Mouse (Mus musculus) embryonic fibroblast, embryonic 13.5 days (primary cell): Measurements from ENCODE around the gene Boll.
"Not testable (repeated sequence)": the region's sequence is repeated elsewhere in the genome, so short reads cannot be mapped to it uniquely, and the experiment has no call there.

Source experiments
- CTCF ChIP-seq: IDR thresholded peaks from 2 replicates; pipeline ENCODE4 v1.5.1; 2011; ENCODE audit warnings: mild to moderate bottlenecking, control low read depth, low read length, moderate library complexity, borderline replicate concordance; ENCODE audit not compliant: insufficient read depth
- POLR2A ChIP-seq: IDR thresholded peaks from 2 replicates; pipeline ENCODE4 v1.6.1; 2011; ENCODE audit warnings: low read depth, mild to moderate bottlenecking, control low read depth, low read length, moderate library complexity

DNA sequence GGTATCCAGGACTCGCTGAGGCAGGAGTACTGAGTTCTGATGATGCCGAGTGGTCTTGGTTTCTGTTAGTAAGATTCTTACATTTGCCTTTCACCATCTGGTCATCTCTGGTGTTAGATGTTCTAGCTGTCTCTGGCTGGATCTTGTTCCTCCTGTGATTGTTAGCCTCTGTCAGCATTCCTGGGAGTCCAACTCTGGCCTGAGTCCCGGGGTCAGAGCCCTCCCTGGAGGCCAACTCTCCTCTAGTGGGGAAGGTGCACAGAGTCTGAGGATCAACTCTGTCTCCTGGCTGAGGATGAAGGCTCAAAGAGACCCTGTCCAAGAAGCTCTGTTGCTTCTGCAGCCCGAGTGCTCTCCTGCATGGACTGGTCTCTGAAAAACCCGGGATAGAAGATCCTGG, 37.8 kb downstream of the Boll start:
- not testable (repeated sequence) for TF ChIP-seq CTCF, POLR2A
